In genomic region chr16:10640041-10640440, GRCm38 (mm10) we compare ENCODE assay signal across 8 mouse cellular contexts.
DNase-seq lines count a peak whose midpoint lies in the region; ATAC-seq and TF ChIP-seq lines count a peak whose summit lies in the region.

No protein-coding gene starts in this region.

- H3K9me3 ChIP-seq in E14TG2a.4 (ENCODE audit: low read length) = no peaks in the 10 kb centered on the region

- intact Hi-C loops in heart, postnatal 36 days (cut with DNase I) = loop anchor here (1.0 to 2.0 kb wide), 4 partner anchors 51 to 206 kb away; no protein-coding TSS in a partner anchor

- H3K4me3 ChIP-seq in E14TG2a.4 (replicated peaks; ENCODE audit: low read length) = no peak overlapping the region
- H3K4me3 ChIP-seq in layer of hippocampus, adult 2 months = no peak overlapping the region

- TF ChIP-seq CTCF in E14TG2a.4 (conservative IDR thresholded peaks at IDR 0.05; ENCODE audit: low read length) = peak; percentile 72
- TF ChIP-seq CTCF in layer of hippocampus, adult 2 months (conservative IDR thresholded peaks at IDR 0.05) = peak; percentile 88

- peaks cover 35% of the 10 kb centered on the region for H3K4me1 ChIP-seq in E14TG2a.4 (replicated peaks; ENCODE audit: low read depth, low read length)

- H3K27me3 ChIP-seq in E14TG2a.4 (ENCODE audit: insufficient read depth, low read length) = no peaks in the 10 kb centered on the region

- ATAC-seq in erythroblast, adult 5-6 weeks (replicated peaks; ENCODE audit: low FRiP score, poor library complexity, severe bottlenecking) = peak; percentile 60; the same call in 1 of the 2 replicates

- DNase-seq in adrenal gland, postnatal 36 days = peak; percentile 86 to 91
- DNase-seq in heart, postnatal 36 days = peak; percentile 73 to 84
- DNase-seq in layer of hippocampus, adult 2 months (ENCODE audit: low spot score in 2 of 2) = peak; percentile 64 to 77
- peak; percentile 82 to 86 for DNase-seq in lung, postnatal 4 days
- DNase-seq in retina, postnatal 1 day = peak; percentile 84
- DNase-seq in thymus, postnatal 4 days = peak; percentile 97

- peaks cover 19% of the 10 kb centered on the region for H3K36me3 ChIP-seq in E14TG2a.4 (ENCODE audit: insufficient read depth, low read length)

- no peak overlapping the region for H3K27ac ChIP-seq in layer of hippocampus, adult 2 months
